Mouse (Mus musculus): Measurements from ENCODE around the gene 4930455H04Rik.

GRCm38 (mm10) chr3:116946476-116946875 lies 21.6 kb upstream of the 4930455H04Rik start:
- TF ChIP-seq CHD2 (IDR thresholded peaks at IDR 0.05; ENCODE audit: low read depth, low read length) (no peak), HCFC1 (IDR thresholded peaks at IDR 0.05; ENCODE audit: borderline replicate concordance, insufficient read depth, low read length) (no peak), ZC3H11A (IDR thresholded peaks at IDR 0.05; ENCODE audit: borderline replicate concordance, low read depth, low read length) (no peak)

All from ES-E14 (cell line).